Mouse (Mus musculus) liver, postnatal 0 days (tissue): Measurements from ENCODE around the gene Sirt4.

Experiments
- CTCF ChIP-seq: sonication (generic); IDR thresholded peaks from 2 replicates; pipeline ENCODE4 v1.5.1; 2016; ENCODE audit warnings: antibody characterized with exemption, low read depth
- EP300 ChIP-seq: IDR thresholded peaks from 2 replicates; pipeline ENCODE4 v1.6.1; 2016; ENCODE audit warnings: antibody characterized with exemption, low read depth, mild to moderate bottlenecking

GRCm38 (mm10) chr5:115486726-115487125, 2.2 kb upstream of the Sirt4 start:
- no peak for TF ChIP-seq CTCF
- no peak for TF ChIP-seq EP300
